Mouse (Mus musculus) 3T3-L1 (cell line): ENCODE data around the gene Rab37.

ENCODE experiments used
- DNase-seq: peaks from one replicate; pipeline ENCODE4 v3.0.0-alpha.2; 2015; ENCODE audit warnings: low read depth, low spot score

Gene Rab37

GRCm38 (mm10) chr11:115131768-115132381 is 40.6 kb downstream of the Rab37 start:
- DNase-seq: no peak

GRCm38 (mm10) chr11:115133800-115134199 is 42.6 kb downstream of the Rab37 start, which contains the start of gene Cd300lf:
Cd300lf (minus strand) TSS chr11:115133992.
- DNase-seq: no peak

DNA sequence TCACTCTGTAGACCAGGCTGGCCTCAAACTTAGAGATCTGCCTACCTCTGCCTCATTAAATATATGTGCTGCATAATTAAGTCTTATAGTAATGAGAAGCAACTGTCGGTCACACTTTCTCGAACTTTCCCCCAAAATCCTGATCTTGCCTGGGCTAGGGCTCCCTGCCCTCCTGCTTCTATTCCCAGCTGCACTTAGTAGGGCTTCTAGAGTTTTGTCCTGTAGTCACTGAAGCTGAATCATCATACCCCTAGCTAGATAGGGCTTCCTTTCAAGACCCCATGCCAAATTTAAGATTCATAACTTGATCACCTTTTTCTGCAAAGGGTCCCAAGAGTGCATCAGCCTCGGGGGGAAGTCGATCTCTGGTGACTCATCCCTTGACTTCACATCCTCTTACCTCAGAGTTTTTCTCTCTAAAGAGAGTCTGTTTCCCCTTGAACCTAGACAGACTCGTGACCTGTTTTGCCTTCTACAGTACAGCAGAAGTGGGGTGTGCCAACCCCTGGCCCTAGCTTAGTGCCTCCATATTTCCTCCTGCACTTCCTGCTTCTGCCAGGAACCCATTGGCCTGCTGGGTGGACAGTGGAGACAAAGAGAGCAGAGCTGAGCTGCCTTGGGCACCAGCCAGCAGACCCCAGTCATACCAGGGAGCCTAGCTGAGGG is 47.5 kb downstream of the Rab37 start:
- peak; percentile 6 for DNase-seq

DNA sequence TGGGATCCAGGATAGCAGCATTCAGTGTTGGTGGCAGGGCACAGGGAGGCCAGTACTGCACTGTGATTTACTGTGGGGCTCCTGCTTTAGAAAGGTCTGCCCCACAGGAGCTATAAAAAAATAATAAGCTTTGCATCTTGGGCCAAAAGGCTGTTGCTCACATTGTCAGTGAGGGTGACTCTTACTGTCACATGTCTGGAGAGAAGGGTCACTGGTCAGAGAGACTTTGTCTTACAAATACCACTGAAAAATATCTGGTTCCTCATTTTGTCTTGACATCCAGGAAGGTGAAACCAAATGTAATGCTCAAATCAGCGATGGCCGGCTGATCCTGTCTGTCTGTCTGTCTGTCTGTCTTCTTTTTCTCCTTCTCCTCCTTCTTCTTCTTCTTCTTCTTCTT is 50.7 kb downstream of the Rab37 start:
- no peak for DNase-seq

GRCm38 (mm10) chr11:115147813-115148212 is 56.6 kb downstream of the Rab37 start:
- no peak for DNase-seq

DNA sequence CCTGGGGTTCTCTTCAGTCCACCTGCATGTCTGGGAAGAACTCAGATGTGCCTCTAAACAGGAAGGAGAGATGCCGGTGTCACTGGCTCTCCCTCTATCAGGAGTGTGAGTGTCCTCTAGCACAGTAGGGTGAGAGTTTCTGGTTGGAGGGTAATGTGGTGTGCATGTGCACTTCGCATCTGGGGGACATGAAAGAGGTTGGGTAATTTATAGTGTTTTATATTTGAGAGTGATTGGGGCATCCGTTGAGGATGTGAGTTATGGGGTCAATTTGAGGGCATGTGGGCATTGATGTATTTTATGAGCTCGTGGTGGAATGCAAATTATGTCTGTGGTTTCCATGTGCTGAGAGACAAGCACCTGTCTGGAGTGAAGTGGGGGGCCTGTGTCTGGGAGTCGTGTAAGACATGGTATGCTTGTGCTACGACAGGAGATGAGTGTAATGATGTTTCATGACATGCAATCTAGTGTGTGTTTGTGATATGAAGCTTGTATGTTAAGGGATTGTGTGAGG is 59.6 kb downstream of the Rab37 start:
- no peak for DNase-seq

DNA sequence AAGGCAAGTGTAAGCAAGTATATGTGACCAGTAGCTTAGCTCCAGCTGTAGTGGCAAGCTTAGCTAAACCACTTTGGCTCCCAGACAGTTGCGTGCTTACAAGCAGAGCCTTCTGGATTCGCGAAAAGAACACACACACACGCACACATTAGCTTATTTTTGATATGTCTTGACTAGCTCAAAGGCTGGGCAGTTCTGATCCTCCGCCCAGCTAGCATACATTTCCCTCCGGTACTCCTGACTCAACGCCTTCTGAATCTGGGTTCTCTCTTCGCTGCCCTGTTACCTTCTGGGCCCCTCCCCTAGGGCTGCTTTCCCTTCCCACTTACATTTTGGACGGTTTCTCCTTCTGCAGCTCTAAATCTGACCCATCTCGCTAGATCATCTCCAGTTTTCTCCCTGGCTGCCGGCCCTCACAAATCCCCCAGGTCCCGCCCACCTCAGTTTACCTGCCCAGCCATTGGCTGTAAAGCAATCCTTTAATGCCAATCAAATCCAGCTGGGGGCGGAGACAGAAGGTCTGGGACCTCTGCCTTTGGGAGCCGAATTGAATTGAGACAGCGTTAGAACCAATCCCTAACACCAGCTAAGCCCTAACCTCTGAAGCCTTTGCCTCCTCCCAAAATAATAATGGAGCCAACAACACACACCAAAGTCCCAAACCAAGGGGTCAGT is 60.7 kb downstream of the Rab37 start:
- DNase-seq: no peak

DNA sequence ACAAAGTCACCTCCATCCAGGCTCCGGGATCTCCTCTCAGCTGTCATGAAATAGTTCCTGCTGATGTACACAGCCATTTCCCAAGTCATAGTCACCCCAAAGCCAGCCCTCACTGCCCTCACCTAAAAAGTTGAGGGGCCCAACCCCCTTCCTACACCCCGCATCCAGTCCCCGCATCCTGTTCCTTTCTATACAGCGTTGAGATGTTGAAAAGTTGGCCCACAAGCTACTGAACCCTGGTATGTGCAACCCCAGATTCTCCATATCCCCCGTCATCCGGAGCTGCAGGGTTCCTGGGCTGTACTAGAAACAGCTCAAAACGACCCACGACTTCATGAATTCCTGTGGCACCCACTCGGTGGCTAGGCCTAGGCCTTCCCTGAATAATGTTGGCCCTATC is 61.9 kb downstream of the Rab37 start:
- no peak for DNase-seq

DNA sequence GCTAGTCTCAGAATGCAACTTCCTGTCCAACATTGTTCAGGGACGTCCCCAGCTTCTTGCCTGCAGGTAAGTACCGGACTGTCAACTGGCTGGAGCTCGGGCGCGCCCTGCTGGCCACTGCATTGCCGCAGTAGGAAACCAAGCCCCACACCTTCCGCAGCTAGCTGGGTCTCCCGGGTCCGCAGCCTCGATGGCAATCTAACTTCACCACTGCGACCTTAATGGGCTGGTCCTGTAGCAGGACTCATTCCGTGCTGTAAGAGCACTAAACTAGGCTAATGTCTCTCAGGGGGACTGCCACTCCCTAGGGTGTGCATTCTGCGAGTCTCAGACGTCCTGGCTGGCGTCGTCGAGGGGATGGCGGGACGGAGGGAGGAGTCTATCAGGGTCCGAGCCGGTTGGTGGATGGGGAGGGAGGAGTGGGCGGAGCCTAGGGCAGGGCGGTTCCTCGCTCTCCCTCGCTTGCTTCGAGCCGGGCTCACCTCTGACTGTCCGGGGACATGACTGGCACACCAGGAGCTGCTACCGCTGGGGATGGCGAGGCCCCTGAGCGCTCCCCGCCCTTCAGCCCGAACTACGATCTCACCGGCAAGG is 62.6 kb downstream of the Rab37 start:
- peak; percentile 45 for DNase-seq

- no peak for DNase-seq
Measured at GRCm38 (mm10) chr11:115155053-115155634, 63.9 kb downstream of the Rab37 start.

DNA sequence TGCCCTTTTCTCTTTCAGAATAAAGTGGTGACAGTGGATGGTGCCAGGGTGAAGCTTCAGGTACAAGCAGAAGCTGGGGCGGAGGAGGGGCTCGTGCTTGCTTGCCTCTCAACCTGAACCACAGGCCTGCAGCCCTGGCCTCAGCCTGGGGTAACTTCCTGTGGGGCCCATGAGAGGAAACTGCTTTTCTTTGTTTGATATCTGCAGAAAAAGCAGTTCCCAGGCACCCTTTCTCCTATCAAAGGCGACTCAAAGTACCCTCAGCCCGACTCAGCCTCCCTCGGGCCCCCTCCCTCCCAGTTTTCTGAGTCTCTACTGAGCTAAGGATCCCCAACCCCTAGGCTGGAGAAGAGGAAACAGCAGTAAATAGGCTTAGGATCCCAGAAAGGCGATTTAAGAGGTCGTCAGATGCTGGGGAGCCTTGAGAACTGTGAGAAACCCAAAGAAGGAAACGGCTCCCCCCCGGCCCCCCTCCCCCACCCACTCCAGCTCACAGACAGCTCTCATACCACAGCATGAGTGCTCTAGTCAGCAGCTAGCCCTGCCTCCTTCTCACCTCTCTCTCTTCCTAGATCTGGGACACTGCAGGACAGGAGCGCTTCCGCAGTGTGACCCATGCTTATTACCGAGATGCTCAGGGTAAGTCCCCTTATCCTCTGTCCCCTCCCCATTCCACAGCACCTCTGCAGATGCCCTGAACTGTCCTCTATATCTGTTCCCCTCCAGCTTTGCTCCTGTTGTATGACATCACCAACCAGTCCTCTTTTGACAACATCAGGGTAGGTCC is 66.9 kb downstream of the Rab37 start:
- no peak for DNase-seq

DNA sequence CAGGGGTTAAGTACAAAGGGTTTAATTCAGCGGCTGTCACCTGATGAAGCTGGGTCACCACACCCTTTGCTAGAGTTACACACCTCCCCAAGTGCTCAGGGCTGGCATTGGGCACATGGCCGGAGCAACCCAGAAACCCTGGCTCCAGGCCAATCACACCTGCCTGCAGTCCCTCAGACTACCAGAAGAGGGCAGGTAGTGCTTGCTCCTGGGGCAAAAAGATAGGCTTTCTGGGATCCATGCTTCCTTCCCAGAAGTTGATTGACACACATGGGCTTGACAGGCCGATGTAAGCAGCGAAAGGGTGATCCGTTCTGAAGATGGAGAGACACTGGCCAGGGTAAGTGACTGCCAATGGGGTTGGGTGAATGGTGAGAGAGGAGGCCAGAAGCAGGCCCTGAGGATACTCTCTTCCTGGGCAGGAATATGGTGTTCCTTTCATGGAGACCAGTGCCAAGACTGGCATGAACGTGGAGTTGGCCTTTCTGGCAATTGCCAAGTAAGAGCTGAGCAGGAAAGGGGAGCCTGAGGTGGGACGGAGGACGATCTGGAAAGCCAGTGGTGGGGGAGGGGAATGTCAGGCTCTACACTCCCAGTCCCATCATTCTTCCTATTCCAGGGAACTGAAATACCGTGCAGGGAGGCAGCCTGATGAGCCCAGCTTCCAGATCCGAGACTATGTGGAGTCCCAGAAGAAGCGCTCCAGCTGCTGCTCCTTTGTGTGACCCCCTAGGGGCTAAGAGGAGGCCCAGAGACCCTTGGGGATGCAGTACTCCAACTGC is 69.0 kb downstream of the Rab37 start:
- DNase-seq: peak; percentile 78

DNA sequence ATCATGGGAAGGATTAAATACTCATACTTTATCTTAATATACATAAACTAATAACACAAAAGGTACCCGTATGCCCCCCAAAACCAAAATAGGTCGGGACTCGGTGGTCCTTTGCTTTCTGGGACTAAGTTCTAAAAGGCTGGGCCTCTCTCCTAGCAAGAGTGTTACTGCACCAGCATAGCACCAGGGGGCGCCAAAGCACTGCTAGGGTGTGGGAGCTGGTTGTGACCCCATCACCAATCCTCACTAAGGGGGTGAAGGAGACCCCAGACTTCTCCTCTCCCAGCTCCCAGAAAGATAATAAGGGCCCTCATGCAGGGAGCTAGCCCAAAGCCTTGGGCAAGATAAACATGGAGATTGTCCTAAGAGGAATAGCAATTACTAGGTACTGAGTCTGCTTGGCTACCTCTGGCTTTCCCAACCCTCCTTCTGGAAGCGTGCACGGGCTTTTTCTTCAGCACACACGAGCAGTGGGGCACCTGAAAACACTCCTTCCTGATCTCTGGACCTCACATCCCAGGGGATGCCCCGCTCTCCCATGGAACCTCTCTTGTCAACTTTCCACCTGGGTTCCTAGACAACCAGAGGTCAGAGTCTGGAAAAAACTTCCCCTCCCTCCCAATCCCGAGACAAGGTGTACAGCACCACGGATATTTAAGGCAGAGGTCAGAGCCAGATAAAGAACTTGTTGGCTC is 69.8 kb downstream of the Rab37 start:
- peak; percentile 82 for DNase-seq

DNA sequence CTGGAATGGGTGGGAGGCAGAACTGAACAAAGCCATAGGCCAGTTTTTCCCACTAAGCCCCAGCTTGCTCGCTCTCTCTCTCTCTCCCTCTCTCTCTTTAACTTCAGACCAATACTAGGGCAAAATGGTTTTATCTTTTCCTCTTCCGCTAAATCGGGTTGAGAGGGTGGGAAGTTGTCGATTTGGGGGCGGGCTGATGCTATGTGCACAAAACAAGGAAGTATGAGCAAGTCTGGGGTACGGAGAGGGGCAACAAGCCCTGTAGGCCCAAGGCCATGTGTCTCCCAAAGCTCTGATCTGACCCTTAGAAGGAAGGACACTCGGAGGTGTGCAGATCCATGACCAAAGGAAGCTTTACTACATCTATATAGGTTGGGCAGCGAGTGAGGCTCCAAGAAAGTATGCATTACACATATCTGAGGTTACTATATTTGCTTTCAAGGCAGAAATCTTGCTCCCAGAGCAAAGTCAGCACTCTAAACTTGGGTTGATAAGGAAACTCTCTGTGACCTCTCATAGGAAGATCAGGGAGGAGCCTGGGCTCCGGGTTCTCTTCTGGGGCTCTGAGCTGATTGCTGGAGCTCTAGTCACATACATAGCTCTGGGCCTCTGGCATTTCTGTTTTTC is 70.5 kb downstream of the Rab37 start:
- peak; percentile 16 for DNase-seq

- DNase-seq: peak; percentile 16
Measured at GRCm38 (mm10) chr11:115162205-115162601, 71.0 kb downstream of the Rab37 start.

DNA sequence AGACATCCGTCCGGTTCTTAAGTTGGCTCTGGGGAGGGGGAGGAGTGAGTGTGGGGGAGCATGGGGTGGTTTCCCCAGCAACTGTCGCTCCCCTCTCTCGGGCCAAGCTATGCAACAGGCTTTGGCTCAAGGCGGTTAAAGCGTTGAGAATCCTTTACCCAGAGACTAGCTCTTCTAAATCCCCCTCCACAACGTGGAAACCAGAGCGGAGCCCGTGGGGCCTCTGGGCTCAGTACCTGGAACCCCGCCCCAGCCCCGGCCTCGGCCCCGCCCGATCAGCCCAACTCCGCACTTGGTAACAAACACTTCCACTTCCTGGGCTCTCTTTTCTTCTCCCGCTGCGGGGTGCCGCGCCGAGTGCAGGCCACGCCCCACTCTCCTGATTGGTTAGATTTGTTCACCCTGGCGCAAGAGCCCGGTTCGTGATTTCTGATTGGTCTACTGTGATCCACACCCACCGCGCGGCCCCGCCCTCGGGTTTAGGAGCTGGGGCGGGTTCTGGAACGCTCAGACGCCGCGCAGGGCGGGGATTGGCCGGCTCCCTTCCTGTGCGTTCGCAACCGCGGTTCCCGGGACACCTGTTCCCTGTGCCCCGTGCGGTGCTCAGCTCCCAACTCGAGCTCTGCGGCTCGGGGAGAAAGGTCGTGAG is 71.7 kb downstream of the Rab37 start, which contains the start of gene Slc9a3r1:
TSS of gene Slc9a3r1 (plus strand) at position 510 of the 649 bp plus-strand sequence.
- DNase-seq: peak; percentile 98

GRCm38 (mm10) chr11:115163568-115164150 is 72.4 kb downstream of the Rab37 start:
- DNase-seq: peak; percentile 66

GRCm38 (mm10) chr11:115164341-115164975 is 73.2 kb downstream of the Rab37 start:
- DNase-seq: peak; percentile 81
